ENCODE assay signal across 26 mouse cellular contexts in the genomic region with DNA sequence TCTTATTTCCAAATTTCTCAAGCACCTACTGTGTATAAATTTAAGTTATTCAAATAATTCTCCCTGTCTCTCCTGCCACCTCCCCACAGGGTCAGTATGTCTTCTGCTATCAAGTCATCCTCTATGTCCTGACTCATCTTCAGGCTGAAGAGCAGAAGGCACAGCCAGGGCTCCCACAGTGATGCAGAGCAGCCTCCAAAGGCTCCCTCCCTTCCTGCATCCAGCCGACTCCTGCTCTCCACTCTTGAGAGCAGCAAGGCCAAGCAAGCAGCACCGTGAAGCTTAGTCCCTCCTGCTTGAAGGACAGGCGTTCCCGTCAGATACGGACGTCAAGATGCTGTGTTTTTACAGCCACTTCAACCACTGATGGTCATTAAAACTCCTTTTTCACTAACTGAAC. TPM values are rescaled to one million over a fixed set of nuclear protein-coding genes. Genes with fewer than 3 reads are reported as not detected.
DNase-seq lines count a peak whose midpoint lies in the region; ATAC-seq and TF ChIP-seq lines count a peak whose summit lies in the region.
"Had no signal": no experiment of that assay in that cellular context is flagged by ENCODE, and none has a peak within 500 bp of the region (broad histone marks: within the 10 kb centered on the region; RNA-seq: fewer than 3 reads in every experiment).

No protein-coding gene starts in this region.

- H3K36me3 ChIP-seq in stomach, postnatal 0 days (ENCODE audit: control insufficient read depth, insufficient read depth, low read length): no peaks in the 10 kb centered on the region
- H3K36me3 ChIP-seq: liver, embryonic 15.5 days; lung, embryonic 15.5 days; neural tube, embryonic 13.5 days had no signal

- H3K27me3 ChIP-seq in stomach, postnatal 0 days (ENCODE audit: control insufficient read depth, insufficient read depth, low read length): no peaks in the 10 kb centered on the region
- H3K27me3 ChIP-seq: CH12.LX; forebrain, embryonic 13.5 days; limb, embryonic 12.5 days; liver, embryonic 15.5 days; lung, embryonic 15.5 days; midbrain, embryonic 12.5 days; neural tube, embryonic 13.5 days had no signal

- 69% methylated on average over 6 of the region's 6 CpGs for WGBS in stomach, postnatal 0 days

- no peak overlapping the region for H3K4me2 ChIP-seq in stomach, postnatal 0 days (replicated peaks; ENCODE audit: low read depth)
- H3K4me2 ChIP-seq: forebrain, embryonic 13.5 days; hindbrain, embryonic 14.5 days; limb, embryonic 12.5 days; liver, embryonic 15.5 days; lung, embryonic 15.5 days; midbrain, embryonic 12.5 days; neural tube, embryonic 13.5 days had no signal

- H3K4me3 ChIP-seq in stomach, postnatal 0 days (ENCODE audit: low read depth, low read length): no peak overlapping the region
- H3K4me3 ChIP-seq: forebrain, embryonic 13.5 days; heart, embryonic 10.5 days; limb, embryonic 12.5 days; liver, embryonic 15.5 days; lung, embryonic 15.5 days; midbrain, embryonic 12.5 days; myocyte; neural tube, embryonic 13.5 days had no signal

- ATAC-seq in cerebellum, adult (ENCODE audit: insufficient number of reproducible peaks, low FRiP score, low TSS enrichment): peak; percentile 91
- no peak for ATAC-seq in stomach, postnatal 0 days (ENCODE audit: low FRiP score, low TSS enrichment)
- ATAC-seq: forebrain, embryonic 13.5 days; intestine, postnatal 0 days had no signal

- no peaks in the 10 kb centered on the region for H3K4me1 ChIP-seq in stomach, postnatal 0 days (replicated peaks; ENCODE audit: control insufficient read depth, insufficient read depth)
- H3K4me1 ChIP-seq: liver, embryonic 15.5 days had no signal

- no peaks in the 10 kb centered on the region for H3K9me3 ChIP-seq in stomach, postnatal 0 days (ENCODE audit: control insufficient read depth, low read length)
- H3K9me3 ChIP-seq: forebrain, embryonic 13.5 days; heart, embryonic 10.5 days; limb, embryonic 12.5 days; liver, embryonic 15.5 days; lung, embryonic 15.5 days; midbrain, embryonic 12.5 days; neural tube, embryonic 13.5 days had no signal

- H3K27ac ChIP-seq in stomach, postnatal 0 days (replicated peaks): 0 out of 2 replicates have a peak overlapping the region, but pooled peaks have one; percentile 18
- H3K27ac ChIP-seq: forebrain, embryonic 13.5 days; heart, embryonic 10.5 days; hindbrain, embryonic 14.5 days; limb, embryonic 12.5 days; liver, embryonic 15.5 days; lung, embryonic 15.5 days; midbrain, embryonic 12.5 days; neural tube, embryonic 13.5 days had no signal

- no peak for TF ChIP-seq EP300 in stomach, postnatal 0 days (optimal IDR thresholded peaks at IDR 0.05)

- no peak for TF ChIP-seq CTCF in stomach, postnatal 0 days (IDR thresholded peaks at IDR 0.05; ENCODE audit: low read depth)

- DNase-seq in cerebellum, postnatal 4 days (ENCODE audit: low spot score in 2 of 2): no peak
- DNase-seq in cerebellum, adult 11-12 months: peak; percentile 66
- DNase-seq in cerebellum, adult 9-11 months: peak; percentile 66
- no peak for DNase-seq in stomach, postnatal 0 days (ENCODE audit: low spot score)
- DNase-seq in T-cell, adult 2 months (ENCODE audit: low spot score): no peak
- DNase-seq in lung, postnatal 10 days: no peak
- DNase-seq: adrenal gland, adult 8-10 months; gastrocnemius, postnatal 14 days; kidney, postnatal 25 days; lung, postnatal 36 days had no signal

- H3K9ac ChIP-seq in stomach, postnatal 0 days (ENCODE audit: low read length): no peak overlapping the region
- H3K9ac ChIP-seq: forebrain, embryonic 13.5 days; hindbrain, embryonic 14.5 days; limb, embryonic 12.5 days; liver, embryonic 15.5 days; lung, embryonic 15.5 days; midbrain, embryonic 12.5 days; neural tube, embryonic 13.5 days had no signal

RNA-seq across cellular contexts. Expression of a gene that starts 31.6 kb away (rescaled TPM):
- 30.7 and 31.8 TPM in 2 replicates for polyA plus RNA-seq in stomach, postnatal 0 days (2015; fragmentation: Nextera tagmentation; extraction: Ambion mirVana)
- polyA plus RNA-seq: forebrain, embryonic 13.5 days; kidney, embryonic 14.5 days; liver, embryonic 15.5 days; midbrain, embryonic 12.5 days; midbrain, postnatal 0 days had no signal

RNA-seq across cellular contexts. Expression of a gene that starts 58.2 kb away (rescaled TPM):
- 0.34 and 0.35 TPM in 2 replicates for polyA plus RNA-seq in stomach, postnatal 0 days (2015; fragmentation: Nextera tagmentation; extraction: Ambion mirVana)
- polyA plus RNA-seq: C2C12; heart, embryonic 10.5 days; liver, adult 2 months; liver, embryonic 15.5 days; myocyte; neural tube, embryonic 13.5 days had no signal

Comparison
In these comparisons a context has a peak if more than half of its experiments do, and no peak if none do; other contexts are left out.
1. DNase-seq: peak in cerebellum, adult 11-12 months (single experiment) and cerebellum, adult 9-11 months (single experiment); none in cerebellum, postnatal 4 days (0 of 2), stomach, postnatal 0 days (single experiment), T-cell, adult 2 months (single experiment) and lung, postnatal 10 days (single experiment).